Mouse (Mus musculus) G1E (cell line): ENCODE measurements at regions not wholly inside any gene's neighbourhood (a gene's known extent, or its start where the extent isn't known, plus 50 kb on each side); places are given as distances from the start of the nearest gene placed in this dataset.

Source experiments
- CTCF ChIP-seq: IDR thresholded peaks from 2 replicates; pipeline ENCODE4 v1.5.1; 2012; ENCODE audit warnings: low read depth, low read length, inconsistent platforms, mixed read lengths
- GATA1 ChIP-seq: IDR thresholded peaks from 2 replicates; pipeline ENCODE4 v1.6.1; 2012; ENCODE audit warnings: borderline replicate concordance, low read length, inconsistent platforms, mixed read lengths
- POLR2AphosphoS5 ChIP-seq: IDR thresholded peaks from 2 replicates; pipeline ENCODE4 v1.6.1; 2012; ENCODE audit warnings: low read depth, low read length, inconsistent platforms; ENCODE audit not compliant: insufficient replicate concordance
- TAL1 ChIP-seq: conservative IDR thresholded peaks from 2 replicates; pipeline ENCODE4 v1.6.1; 2012; ENCODE audit warnings: low read depth, low read length, inconsistent platforms, mixed read lengths

DNA sequence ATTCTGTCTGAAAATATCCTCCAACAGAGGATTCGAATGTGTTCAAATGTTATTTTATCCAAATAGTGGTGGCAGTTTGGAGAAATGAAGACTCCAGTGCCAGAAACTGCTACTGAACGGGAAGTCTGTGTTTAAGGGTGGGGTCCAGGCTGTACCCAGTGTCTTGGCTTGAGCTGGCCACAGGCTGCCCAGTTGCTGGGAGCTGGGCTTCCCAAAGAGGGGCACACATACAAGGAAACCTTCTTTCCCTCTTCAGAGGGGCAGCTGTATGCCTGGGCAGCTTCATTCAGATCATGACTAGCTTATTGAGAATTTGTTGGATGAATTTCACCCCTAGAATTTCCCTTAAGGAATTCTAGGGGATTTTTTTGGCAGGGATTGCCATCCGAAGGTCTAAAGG is 229.8 kb downstream of the Foxa2 start:
- TF ChIP-seq TAL1 (no peak), CTCF (no peak), POLR2AphosphoS5 (no peak), GATA1 (no peak)
